ENCODE assay signal across 8 mouse cellular contexts in genomic region chr2:154569836-154570286, GRCm38 (mm10). TPM values are rescaled to one million over a fixed set of nuclear protein-coding genes. Genes with fewer than 3 reads are reported as not detected.
A peak's percentile ranks its signal among the peaks of the same experiment; 100 is the strongest.
DNase-seq lines count a peak whose midpoint lies in the region; ATAC-seq lines count a peak whose summit lies in the region.

E2f1 (minus strand) TSS chr2:154569892.

- no peaks in the 10 kb centered on the region for H3K36me3 ChIP-seq in hindbrain, embryonic 11.5 days (ENCODE audit: control insufficient read depth, insufficient read depth, low read length)

- 0% methylated on average over 28 of the region's 44 CpGs for WGBS in hindbrain, embryonic 11.5 days

- peaks cover 14% of the 10 kb centered on the region for H3K4me1 ChIP-seq in hindbrain, embryonic 11.5 days (replicated peaks; ENCODE audit: control insufficient read depth, insufficient read depth, low read length)

- peak; percentile 91 for ATAC-seq in frontal cortex, adult (ENCODE audit: low TSS enrichment)
- peak; percentile 96 for ATAC-seq in hindbrain, embryonic 11.5 days (ENCODE audit: low FRiP score)

- no peaks in the 10 kb centered on the region for H3K9me3 ChIP-seq in hindbrain, embryonic 11.5 days (ENCODE audit: control insufficient read depth, low read length)

- H3K27me3 ChIP-seq in hindbrain, embryonic 11.5 days (ENCODE audit: control insufficient read depth, insufficient read depth, low read length): no peaks in the 10 kb centered on the region

- DNase-seq in MEL-GATA-1-ER (ENCODE audit: extremely low read depth, low read depth): peak; percentile 81
- DNase-seq in cerebellum, adult 8-10 months: peak; percentile 85
- DNase-seq in hindbrain, embryonic 11.5 days (ENCODE audit: low spot score): peak; percentile 96
- DNase-seq in layer of hippocampus, postnatal 10 days (ENCODE audit: low spot score in 2 of 2): peak; percentile 88 to 95
- peak; percentile 96 for DNase-seq in lung, postnatal 10 days
- peak; percentile 96 for DNase-seq in ovary, postnatal 36 days (ENCODE audit: low spot score)
- DNase-seq in thymus, postnatal 25 days: peak; percentile 96

- peak within 1 kb of the TSS; percentile 86 for H3K4me3 ChIP-seq in hindbrain, embryonic 11.5 days (ENCODE audit: low read depth, low read length)

- H3K4me2 ChIP-seq in hindbrain, embryonic 11.5 days (replicated peaks; ENCODE audit: low read depth, low read length): peak within 1 kb of the TSS; percentile 70

- peak within 1 kb of the TSS; percentile 88 for H3K27ac ChIP-seq in hindbrain, embryonic 11.5 days (ENCODE audit: low read depth, low read length)

- peak within 1 kb of the TSS; percentile 84 for H3K9ac ChIP-seq in hindbrain, embryonic 11.5 days (ENCODE audit: low read depth, low read length)

RNA-seq across cellular contexts. Expression of gene E2f1, which starts in this region (rescaled TPM):
- polyA plus RNA-seq in hindbrain, embryonic 11.5 days (2014; fragmentation: Nextera tagmentation; extraction: Ambion mirVana): 13.0 and 16.9 TPM in 2 replicates
- total RNA-seq in layer of hippocampus, postnatal 10 days (2021): 10 to 100 TPM in 1 of 2 experiments, 1 to 10 TPM in 1; 8.8 to 10.5 TPM

Comparison
In these comparisons a context has a peak if more than half of its experiments do, and no peak if none do; other contexts are left out.
1. Peak in every context shown above with its lines: DNase-seq, ATAC-seq, H3K4me3 ChIP-seq and H3K27ac ChIP-seq.